Mouse (Mus musculus) bone marrow macrophage, adult 2 months (primary cell): Measurements from ENCODE around the gene Patj.

Experiments
- CTCF ChIP-seq: IDR thresholded peaks from 2 replicates; pipeline ENCODE4 v1.5.1; 2012; ENCODE audit warnings: low read depth, mild to moderate bottlenecking, low read length, moderate library complexity
- POLR2A ChIP-seq: IDR thresholded peaks from 2 replicates; pipeline ENCODE4 v1.6.1; 2012; ENCODE audit warnings: mild to moderate bottlenecking, low read depth, low read length, borderline replicate concordance

GRCm38 (mm10) chr4:98688520-98688919 is 292.9 kb downstream of the Patj start:
- TF ChIP-seq POLR2A (no peak), CTCF (no peak)
